Mouse (Mus musculus): ENCODE measurements at regions not wholly inside any gene's neighbourhood (a gene's known extent, or its start where the extent isn't known, plus 50 kb on each side); places are given as distances from the start of the nearest gene placed in this dataset.

DNA sequence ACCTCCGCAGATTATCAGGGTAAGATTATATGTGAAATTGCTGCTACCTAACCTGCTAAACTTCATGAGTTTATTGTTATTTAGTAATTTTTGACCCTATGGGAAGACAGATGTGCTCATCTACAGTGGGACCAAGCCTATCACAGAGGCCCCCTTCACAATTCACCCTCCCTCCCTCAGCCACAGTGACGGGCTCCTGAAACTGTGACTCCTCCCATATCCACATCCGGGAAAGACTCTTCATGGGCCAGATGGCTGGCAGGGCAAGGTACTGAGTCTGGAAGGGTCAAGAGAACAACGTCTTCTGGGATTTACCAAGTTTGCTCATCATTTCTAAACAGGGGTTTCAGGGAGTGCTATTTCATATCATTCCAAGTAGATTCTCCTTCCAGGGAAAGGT lies 84.1 kb upstream of the Irs2 start:
- no peak for DNase-seq

DNA sequence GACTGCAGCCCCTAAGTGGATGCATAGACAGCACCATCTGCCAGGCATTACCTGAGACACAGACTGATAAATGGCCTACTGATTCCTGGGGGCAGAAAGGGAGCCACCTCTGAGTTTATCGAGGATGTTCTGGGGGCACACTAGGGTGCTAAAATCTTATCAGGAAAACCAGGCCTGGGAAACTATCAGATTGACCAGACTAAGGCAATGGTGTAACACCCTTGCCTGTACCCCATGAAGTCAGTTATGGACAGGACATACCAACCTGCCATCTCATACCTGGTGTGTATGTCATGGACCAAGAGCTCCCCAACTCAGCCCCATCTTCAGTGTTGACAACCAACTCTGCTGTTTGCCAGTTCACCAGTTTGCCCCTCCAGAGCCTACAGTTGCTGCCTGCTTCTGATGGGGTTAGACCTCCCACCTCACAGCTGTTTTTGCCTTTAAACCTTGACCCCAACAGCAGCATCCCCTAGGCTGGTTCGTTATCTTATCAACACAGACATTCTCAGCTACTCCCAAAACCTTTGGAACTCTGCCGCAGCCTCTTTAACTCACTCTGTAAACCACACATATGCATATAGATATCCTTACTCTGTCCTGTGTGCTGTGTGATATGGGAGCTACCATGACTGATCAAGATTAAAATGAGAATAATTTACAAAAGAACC lies 83.6 kb upstream of the Irs2 start:
- DNase-seq = no peak

DNA sequence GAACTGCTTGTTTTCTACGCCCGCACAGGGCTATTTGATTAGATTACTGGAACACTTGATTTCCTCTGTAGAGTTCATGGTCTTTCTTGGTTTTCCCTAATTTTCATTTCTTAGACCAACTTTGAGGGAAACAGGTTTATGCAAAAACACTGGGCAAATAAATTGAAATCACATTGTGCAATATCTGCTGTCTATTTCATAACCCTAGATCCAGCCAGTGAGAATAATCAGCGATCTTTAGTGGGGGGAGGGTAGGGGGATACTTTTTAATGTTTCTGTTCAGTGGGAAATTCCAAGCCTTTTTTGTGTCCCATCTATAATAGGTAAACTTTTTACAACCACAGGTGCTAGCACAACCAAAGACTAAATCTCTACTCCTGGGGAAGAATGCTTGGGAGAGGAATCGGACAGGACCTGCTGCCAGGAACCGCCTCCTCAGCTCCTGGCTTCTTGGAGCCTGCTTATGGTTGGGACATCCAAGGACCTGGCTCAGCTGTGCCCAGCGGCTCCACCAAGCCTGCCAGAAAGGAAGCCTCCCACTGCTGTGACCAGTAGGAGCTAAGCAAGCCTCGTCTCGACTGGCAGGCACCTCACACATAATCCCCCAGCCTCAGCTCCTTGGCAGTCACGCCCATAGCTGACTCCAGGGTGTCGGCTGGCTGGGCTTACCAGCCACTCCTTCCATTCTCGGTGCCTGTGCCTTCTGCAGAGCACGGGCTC lies 80.8 kb upstream of the Irs2 start:
- DNase-seq = peak; percentile 53 to 60

DNA sequence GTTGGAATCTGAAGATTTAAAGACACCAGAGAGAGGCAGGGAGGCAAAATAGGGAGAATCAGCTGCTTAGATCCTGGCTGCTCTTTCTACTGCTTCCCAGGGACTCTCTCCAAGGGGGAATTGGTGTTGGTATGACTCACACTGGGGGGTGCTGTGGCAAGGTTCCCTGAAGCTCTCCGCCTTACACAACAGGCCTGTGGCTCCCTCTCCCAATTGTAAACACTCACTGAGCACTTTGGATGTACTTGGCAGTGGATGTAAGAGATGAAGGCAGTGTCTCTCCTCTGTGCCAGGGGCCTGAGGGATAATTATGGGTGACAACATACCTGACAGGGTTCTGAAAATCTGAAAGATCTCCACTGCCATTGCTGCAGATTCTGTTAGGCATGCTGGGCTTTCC lies 77.0 kb upstream of the Irs2 start:
- DNase-seq = peak; percentile 77 to 79

DNA sequence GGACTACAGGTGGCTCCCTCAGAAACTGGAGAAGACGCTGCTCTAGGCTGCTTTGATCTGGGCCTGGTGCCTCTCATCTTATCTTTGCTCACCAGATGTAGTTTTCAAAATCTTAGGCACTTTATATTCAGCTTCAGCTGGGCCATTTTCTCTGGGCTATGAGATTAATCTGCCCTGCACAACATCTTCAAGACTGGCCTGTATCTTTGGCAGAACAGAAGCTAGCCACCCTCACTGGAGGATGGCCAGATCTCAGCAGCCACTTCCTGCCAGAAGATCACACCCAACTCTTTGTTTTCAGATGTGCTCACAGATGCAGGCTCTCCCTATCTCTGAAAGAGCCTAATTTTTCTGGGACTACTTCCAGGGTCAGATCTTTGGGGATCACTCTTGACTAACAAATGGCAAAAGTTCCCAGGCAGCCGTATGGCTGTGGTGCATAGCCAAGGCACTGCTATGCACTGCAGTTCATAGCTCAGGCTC lies 75.8 kb upstream of the Irs2 start:
- peak in 1 of 2 experiments; percentile 34 for DNase-seq

DNA sequence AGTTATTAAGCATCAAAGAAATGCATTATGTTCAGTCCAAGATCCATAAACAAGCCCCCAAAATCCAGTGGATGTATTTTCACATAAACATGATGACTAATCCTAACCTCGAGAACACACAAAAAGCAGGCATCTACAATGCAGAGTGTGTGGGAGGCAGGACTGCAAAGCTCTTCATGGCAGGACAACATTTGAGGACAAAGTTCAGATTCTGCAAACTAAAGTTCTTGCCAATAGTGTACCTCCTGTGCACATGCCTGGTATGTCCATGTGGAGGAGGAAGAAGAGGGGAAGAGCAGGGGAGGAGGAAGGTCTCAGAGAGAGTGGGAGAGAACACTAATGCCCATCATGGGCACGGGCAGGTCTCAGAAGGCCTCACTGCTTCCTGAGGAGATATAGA lies 72.6 kb upstream of the Irs2 start:
- no peak for DNase-seq

DNA sequence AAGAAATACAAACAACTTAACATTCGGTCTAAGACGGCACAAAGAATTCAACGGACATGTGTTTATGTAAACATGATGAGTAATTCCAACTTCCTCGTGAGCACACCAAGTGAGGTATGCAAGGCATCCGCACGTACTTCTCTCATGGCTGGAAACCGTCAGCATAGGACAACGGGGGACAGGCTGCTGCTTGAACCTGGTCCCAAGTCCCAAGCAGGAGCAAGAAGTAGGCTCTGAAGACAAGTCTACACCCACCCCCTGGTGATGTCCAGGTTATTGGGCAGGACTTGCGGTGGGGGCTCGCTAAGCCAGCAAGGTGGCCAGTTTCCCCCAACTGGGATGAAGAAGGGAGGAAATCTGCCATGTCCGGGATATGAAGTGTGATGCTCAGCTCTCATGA lies 71.5 kb upstream of the Irs2 start:
- no peak for DNase-seq

DNA sequence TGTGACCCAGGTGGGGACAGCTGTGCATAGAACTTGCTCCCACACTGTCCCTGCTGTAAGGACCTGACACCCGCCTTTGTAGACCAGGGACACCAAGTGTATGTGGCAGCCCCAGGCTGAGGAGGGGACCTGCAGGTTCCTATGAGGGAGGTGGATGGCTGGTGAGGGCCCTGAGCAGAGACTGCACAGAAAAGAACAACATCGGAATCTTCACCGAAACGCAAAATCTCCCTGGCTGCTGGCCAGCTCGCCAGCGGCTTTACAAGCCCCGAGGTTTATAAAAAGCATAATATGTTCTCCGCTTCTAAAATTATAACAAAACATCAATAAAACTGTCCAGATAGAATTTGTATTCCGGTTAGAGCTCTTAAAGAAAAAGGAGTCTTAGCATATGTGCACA lies 68.9 kb upstream of the Irs2 start:
- DNase-seq = peak; percentile 56 to 63

DNA sequence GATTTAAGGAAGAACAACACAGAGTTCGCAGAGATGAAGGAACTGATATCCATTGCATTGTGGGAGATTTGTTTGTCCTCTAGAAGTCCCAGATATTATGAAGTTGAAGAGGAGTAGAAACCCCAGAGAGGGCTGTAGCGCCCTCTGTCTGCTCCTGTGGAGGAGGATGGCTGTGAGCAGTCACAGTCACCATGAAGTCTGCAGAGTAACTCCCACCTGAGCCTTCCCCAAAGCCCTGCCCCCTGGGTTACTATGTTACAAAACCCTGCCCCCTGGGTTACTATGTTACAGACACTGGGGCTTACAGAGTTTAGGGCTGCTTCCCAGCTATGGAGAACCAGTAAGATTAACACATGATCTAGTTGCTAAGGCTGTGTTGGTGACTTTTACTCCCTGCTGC lies 62.9 kb upstream of the Irs2 start:
- DNase-seq = peak; percentile 20 to 35

DNA sequence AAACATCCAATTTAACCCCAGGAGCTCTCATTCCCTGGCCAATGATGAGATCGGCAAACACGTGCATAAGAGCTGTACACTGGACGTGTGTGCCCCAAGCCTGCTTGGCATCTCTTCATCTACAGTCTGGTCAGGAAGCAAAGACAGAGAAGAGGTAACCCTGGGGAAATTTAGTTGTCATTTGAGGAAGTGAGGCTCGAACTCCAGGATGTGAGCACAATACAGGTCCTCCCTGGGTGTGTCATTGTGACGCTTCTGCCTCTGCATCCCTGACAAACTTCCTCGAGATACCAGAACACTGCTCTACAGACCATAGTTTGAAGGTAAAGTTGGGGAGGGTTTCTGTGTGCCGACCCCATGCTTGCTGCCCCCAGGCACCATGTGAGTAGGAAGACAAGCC lies 59.2 kb upstream of the Irs2 start:
- no peak for DNase-seq

DNA sequence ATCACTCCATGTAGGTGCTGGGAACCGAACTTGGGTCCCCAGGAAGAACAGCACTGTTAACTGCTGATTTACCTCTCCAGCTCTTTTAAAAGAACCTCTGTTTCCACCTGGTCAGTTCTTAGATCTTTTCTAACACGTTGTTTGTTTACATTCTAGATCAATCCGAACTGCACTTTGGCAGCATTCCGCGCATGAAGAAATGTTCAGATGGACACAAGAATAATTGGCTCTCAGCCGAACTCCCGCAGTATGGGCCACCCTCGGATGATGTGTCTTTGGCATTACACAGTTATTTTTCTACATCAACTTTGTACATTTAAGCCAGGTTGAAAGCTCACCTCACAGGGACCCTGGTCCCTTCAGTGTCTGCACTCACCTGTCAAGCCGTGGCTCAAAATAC lies 57.7 kb upstream of the Irs2 start:
- DNase-seq = no peak

DNA sequence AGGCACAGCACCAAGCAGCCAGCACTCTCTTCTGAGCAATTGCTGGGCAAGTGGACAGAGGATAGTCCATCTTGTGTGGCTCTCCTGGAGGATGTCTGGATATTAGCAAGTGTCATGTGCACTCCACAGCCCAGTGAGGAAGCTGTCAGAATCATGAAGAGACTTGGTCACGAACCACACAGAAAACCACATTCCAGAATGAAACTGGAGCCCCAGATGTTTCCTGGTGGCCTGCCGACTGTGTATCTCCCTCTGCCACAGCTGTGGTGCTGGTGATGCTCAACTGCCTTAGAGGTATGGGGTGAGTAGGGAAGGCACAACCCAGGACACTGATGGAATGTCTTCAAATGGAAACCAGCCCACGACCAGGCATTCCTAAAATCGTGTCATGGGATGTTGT lies 57.0 kb upstream of the Irs2 start:
- no peak for DNase-seq

DNA sequence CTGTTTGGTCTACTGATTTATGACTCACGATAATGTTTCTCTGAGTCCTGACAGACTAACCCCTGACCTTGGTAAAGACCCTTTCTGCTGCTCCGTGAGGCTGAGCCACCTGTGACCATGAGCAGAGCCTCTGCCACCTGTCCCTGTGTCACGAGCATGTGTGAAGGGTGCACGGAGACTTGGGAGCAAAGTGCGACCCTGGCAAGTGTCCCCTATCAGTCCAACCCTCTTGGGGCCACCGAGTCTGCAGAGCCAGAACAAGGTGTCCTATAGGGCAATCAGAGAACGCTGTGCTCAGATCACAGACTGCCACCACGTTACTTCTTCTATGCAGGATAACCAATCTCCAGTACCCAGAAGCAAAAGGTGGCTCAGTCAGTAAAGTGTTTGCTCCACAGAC lies 54.8 kb upstream of the Irs2 start:
- no peak for DNase-seq

DNA sequence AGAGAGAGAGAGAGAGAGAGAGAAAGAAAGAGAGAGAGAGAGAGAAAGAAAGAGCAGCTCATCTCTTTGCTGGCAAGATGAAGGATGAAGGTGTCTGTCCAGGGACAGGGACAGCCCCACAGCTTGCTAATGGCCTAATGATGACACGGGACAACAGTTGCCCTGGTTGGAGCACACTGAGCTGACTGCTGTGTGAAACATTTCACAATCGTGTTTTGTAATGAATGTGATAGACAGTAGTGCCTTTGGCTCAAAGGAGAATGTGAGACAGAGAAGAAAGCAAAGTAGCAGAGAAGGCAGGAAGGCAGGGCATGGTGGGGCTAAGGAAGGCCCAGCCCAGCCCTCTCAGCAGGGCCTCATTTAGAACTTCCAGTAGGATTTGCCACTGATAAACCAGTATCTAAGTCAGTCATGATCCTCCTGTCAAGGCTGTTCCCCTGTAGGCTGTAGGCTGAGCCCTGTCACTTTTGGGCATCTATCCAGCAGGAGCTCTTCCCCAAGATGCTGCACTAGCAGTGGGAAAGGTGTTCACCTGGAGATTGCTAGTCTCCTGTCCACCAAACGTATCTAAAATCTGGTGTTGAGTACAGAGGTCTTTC lies 54.2 kb upstream of the Irs2 start:
- DNase-seq = no peak

DNA sequence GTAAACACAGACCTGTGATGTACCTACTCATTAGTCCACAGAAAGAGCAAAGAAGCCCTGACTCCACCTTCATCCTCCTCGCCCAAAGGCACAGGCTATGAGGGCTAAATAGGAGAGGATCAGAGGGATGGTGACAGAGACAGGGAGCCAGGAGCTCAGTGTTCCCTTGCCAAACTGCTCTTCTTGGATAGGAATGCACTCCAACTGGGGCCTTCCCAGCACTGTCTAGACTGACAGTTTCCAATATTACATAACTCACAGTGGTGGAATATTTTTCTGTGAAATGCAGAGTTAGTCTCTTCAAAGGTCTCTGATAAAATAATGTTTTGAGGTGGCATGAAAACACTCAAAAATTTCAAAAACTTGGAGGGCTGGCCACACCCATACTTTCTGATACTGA lies 53.5 kb upstream of the Irs2 start:
- no peak for DNase-seq

DNA sequence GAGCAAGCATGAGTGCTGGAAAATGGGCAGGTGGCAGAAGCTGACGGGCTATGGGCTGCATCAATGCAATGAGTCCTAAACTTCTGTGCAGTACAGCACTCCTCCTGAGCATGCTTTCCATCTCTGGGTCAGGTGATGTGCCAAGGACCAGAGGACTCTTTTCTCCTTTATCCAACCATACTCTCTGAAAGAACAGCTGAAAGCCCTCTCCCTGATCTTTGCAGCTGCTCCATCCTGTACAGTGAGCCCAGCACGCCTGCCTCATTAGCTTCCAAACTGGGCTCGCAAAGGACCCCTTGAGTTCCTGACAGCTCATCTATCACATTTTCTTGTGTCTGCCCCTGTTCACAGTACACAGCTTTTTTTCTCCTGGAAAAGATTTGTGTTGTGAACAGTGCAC lies 52.3 kb upstream of the Irs2 start:
- DNase-seq = no peak

DNA sequence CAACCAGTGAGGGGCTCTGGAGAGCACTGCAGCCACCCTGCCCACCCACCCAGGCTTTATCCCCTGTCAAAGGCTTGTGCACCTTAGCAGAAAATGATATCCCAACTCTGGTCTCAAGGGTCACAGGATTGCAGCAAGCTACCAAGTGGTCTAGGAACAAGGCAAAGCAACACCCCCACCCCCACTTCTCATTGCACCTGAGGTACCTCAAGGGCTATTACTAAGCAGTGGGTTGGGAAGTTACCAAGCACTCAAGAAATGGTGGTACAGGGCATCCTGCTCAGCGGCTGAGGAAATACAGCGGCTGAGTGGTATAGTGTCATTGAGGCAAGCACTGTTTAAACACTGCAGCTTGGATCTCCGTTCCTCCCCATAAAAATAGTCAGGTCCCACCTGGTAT lies 50.1 kb upstream of the Irs2 start:
- DNase-seq = no peak
